Mouse (Mus musculus): Measurements from ENCODE around the gene Donson. TPM values are rescaled to one million over a fixed set of nuclear protein-coding genes. Genes with fewer than 3 reads are reported as not detected.

The Donson gene
- polyA plus RNA-seq, 1 experiment: 12.2 TPM

DNA sequence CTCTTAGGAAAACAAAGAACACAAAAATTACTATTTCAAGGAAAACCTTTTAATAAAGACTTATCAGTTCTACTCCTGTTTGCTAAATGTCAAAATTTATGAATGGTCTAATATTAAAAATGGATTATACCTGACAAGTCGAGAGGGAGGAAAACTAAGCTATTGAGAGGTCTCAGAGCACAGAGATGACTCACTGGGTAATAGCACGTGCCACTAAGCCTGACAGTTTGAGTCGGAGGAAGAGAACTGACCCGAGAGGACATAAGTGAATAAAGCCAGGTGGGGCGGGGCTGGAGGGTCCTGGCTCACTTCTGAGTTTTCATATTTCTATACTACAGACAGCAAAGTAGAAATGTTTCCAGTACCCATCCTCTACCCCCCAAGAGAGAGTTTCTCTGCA lies 2.2 kb downstream of the Donson start:
- peaks cover 2% of the 10 kb centered on the region for H3K79me3 ChIP-seq (ENCODE audit: low read depth)
- no peaks in the 10 kb centered on the region for H3K27me3 ChIP-seq (ENCODE audit: control insufficient read depth, insufficient read depth, insufficient read length)
- no peak overlapping the region for H3ac ChIP-seq (ENCODE audit: control insufficient read depth, insufficient read length, low read depth)
- peaks cover 14% of the 10 kb centered on the region for H3K79me2 ChIP-seq (ENCODE audit: control insufficient read depth, insufficient read depth)
- TF ChIP-seq CEBPB (IDR thresholded peaks at IDR 0.05; ENCODE audit: low read depth) (no peak), MYOG (IDR thresholded peaks at IDR 0.05; ENCODE audit: control insufficient read depth, extremely low read depth, insufficient read length) (no peak), CTCF (IDR thresholded peaks at IDR 0.05; ENCODE audit: control insufficient read depth, insufficient read depth, insufficient read length) (no peak), MAX (IDR thresholded peaks at IDR 0.05) (no peak), USF1 (IDR thresholded peaks at IDR 0.05; ENCODE audit: low read depth) (no peak), MYOD1 (IDR thresholded peaks at IDR 0.05; ENCODE audit: control insufficient read depth, insufficient read length, low read depth) (no peak), FOSL1 (IDR thresholded peaks at IDR 0.05; ENCODE audit: insufficient read depth, low read length, poor library complexity, severe bottlenecking) (no peak)
- peaks cover 32% of the 10 kb centered on the region for H3K36me3 ChIP-seq (ENCODE audit: control insufficient read depth, insufficient read depth)
- H3K4me3 ChIP-seq (ENCODE audit: insufficient read depth, poor library complexity, severe bottlenecking): no peak overlapping the region

DNA sequence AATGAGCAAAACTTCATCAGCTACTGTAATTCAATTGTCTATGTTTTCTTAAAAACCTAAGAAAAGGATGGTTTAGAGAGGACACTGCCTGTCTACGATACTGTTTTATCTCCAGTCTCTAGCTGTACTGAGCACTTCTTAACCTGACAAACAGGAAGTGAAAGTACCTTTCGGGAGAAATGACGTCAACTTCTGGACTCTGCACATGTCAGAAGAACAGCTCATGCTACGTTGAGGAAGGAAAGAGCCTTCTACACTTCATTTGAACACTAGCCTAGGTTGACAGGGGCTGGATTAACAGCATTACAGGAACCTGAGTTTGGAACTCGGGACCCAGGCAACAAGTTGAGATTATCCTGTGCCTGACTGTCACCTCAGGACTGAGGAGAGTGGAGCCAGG lies 3.0 kb downstream of the Donson start:
- no peak for TF ChIP-seq MYOG (IDR thresholded peaks at IDR 0.05; ENCODE audit: control insufficient read depth, extremely low read depth, insufficient read length)
- TF ChIP-seq CTCF (IDR thresholded peaks at IDR 0.05; ENCODE audit: control insufficient read depth, insufficient read depth, insufficient read length): no peak
- TF ChIP-seq FOSL1 (IDR thresholded peaks at IDR 0.05; ENCODE audit: insufficient read depth, low read length, poor library complexity, severe bottlenecking): no peak
- no peak for TF ChIP-seq CEBPB (IDR thresholded peaks at IDR 0.05; ENCODE audit: low read depth)
- no peak for TF ChIP-seq MAX (IDR thresholded peaks at IDR 0.05)
- TF ChIP-seq USF1 (IDR thresholded peaks at IDR 0.05; ENCODE audit: low read depth): no peak
- no peak for TF ChIP-seq MYOD1 (IDR thresholded peaks at IDR 0.05; ENCODE audit: control insufficient read depth, insufficient read length, low read depth)
- no peaks in the 10 kb centered on the region for H3K27me3 ChIP-seq (ENCODE audit: control insufficient read depth, insufficient read depth, insufficient read length)
- peaks cover 38% of the 10 kb centered on the region for H3K36me3 ChIP-seq (ENCODE audit: control insufficient read depth, insufficient read depth)
- no peak overlapping the region for H3K4me3 ChIP-seq (ENCODE audit: insufficient read depth, poor library complexity, severe bottlenecking)
- no peak overlapping the region for H3ac ChIP-seq (ENCODE audit: control insufficient read depth, insufficient read length, low read depth)
- H3K79me3 ChIP-seq (ENCODE audit: low read depth): peaks cover 2% of the 10 kb centered on the region
- peaks cover 14% of the 10 kb centered on the region for H3K79me2 ChIP-seq (ENCODE audit: control insufficient read depth, insufficient read depth)

DNA sequence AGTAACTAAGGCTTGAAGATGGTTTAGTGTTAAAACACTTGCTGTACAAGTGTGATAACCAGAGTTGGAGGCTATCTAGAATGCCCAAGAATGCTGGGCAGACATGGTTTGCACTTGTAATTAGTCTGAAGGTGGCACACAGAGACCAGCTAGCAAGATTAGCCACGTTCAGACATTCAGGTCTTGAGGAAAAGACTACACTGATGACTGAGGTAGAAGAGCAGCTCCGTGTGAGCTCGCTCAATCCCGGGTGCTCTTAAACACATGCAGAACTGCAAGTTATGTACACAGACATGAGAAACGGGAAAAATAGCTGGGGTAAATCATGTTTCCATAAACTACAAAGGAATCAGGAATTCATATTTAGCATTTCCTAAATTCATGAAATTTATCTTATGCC lies 7.9 kb downstream of the Donson start:
- no peak overlapping the region for H3ac ChIP-seq (ENCODE audit: control insufficient read depth, insufficient read length, low read depth)
- no peaks in the 10 kb centered on the region for H3K79me3 ChIP-seq (ENCODE audit: low read depth)
- H3K4me3 ChIP-seq (ENCODE audit: insufficient read depth, poor library complexity, severe bottlenecking): no peak overlapping the region
- no peaks in the 10 kb centered on the region for H3K79me2 ChIP-seq (ENCODE audit: control insufficient read depth, insufficient read depth)
- H3K36me3 ChIP-seq (ENCODE audit: control insufficient read depth, insufficient read depth): peaks cover 79% of the 10 kb centered on the region
- TF ChIP-seq MYOD1 (IDR thresholded peaks at IDR 0.05; ENCODE audit: control insufficient read depth, insufficient read length, low read depth) (no peak), MYOG (IDR thresholded peaks at IDR 0.05; ENCODE audit: control insufficient read depth, extremely low read depth, insufficient read length) (no peak), MAX (IDR thresholded peaks at IDR 0.05) (no peak), USF1 (IDR thresholded peaks at IDR 0.05; ENCODE audit: low read depth) (no peak), FOSL1 (IDR thresholded peaks at IDR 0.05; ENCODE audit: insufficient read depth, low read length, poor library complexity, severe bottlenecking) (no peak), CTCF (IDR thresholded peaks at IDR 0.05; ENCODE audit: control insufficient read depth, insufficient read depth, insufficient read length) (no peak), CEBPB (IDR thresholded peaks at IDR 0.05; ENCODE audit: low read depth) (no peak)
- no peaks in the 10 kb centered on the region for H3K27me3 ChIP-seq (ENCODE audit: control insufficient read depth, insufficient read depth, insufficient read length)

DNA sequence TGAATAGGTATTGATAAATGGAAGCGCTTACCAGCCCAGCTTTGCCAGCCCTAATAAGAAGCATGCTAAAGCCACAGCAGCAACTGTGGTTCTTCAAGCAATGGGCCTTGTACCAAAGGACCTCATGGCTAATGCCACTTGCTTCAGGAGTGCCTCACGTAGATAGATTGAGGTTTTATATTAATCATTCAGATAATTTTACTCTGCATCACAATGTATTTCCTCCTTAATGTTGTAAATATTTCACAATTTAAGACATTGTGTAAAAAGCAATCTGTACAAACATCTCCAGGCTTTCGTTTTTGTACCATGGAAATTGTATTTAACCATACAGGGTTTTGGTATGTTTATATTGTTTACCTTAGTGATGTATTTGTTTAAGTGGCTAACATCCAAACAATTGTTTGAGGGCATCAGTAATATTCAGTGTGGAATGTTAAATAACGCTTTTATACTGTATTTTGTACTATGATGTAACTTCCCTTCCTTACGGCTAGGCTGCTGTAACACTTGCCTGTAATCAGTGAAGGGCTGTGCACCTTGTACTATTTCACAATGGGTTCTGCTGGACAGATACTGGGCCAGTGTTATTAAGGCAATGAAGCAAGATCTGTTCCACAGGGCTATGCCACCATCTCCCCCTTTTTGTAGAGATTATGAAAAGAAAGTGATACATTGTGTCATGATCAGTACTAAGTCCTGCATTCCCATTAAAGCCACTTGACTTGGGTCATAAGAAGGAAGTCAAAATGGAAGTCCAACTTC lies 10.2 kb downstream of the Donson start:
- TF ChIP-seq MYOG (IDR thresholded peaks at IDR 0.05; ENCODE audit: control insufficient read depth, extremely low read depth, insufficient read length): no peak
- TF ChIP-seq CEBPB (IDR thresholded peaks at IDR 0.05; ENCODE audit: low read depth): no peak
- no peak for TF ChIP-seq FOSL1 (IDR thresholded peaks at IDR 0.05; ENCODE audit: insufficient read depth, low read length, poor library complexity, severe bottlenecking)
- no peak for TF ChIP-seq USF1 (IDR thresholded peaks at IDR 0.05; ENCODE audit: low read depth)
- no peak for TF ChIP-seq MYOD1 (IDR thresholded peaks at IDR 0.05; ENCODE audit: control insufficient read depth, insufficient read length, low read depth)
- no peak for TF ChIP-seq MAX (IDR thresholded peaks at IDR 0.05)
- TF ChIP-seq CTCF (IDR thresholded peaks at IDR 0.05; ENCODE audit: control insufficient read depth, insufficient read depth, insufficient read length): no peak
- Histone ChIP-seq H3K36me3 (ENCODE audit: control insufficient read depth, insufficient read depth) (peaks cover 89% of the 10 kb centered on the region), H3ac (ENCODE audit: control insufficient read depth, insufficient read length, low read depth) (no peak overlapping the region), H3K4me3 (ENCODE audit: insufficient read depth, poor library complexity, severe bottlenecking) (no peak overlapping the region), H3K79me2 (ENCODE audit: control insufficient read depth, insufficient read depth) (peaks cover 6% of the 10 kb centered on the region), H3K79me3 (ENCODE audit: low read depth) (no peaks in the 10 kb centered on the region), H3K27me3 (ENCODE audit: control insufficient read depth, insufficient read depth, insufficient read length) (no peaks in the 10 kb centered on the region)

DNA sequence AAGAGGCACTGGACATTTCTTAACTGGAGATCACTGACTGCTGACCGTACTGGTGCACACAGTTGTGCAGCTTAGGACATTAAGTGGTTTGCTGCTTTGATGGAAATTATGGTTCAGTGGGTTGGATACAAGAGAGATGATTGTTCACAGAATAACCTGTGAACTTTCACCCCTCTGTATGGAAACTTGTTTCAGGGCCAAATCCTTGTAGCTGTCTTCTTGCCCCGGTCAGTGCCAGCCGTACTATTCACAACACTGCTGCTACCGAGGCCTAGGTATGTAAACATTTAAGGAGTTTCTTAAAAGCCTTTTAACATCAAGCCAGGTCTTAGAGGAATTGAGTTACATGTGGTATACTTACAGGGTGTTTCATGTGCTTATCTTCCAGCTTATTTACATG lies 14.1 kb downstream of the Donson start:
- no peak for TF ChIP-seq MYOG (IDR thresholded peaks at IDR 0.05; ENCODE audit: control insufficient read depth, extremely low read depth, insufficient read length)
- no peak for TF ChIP-seq MYOD1 (IDR thresholded peaks at IDR 0.05; ENCODE audit: control insufficient read depth, insufficient read length, low read depth)
- no peak for TF ChIP-seq USF1 (IDR thresholded peaks at IDR 0.05; ENCODE audit: low read depth)
- TF ChIP-seq MAX (IDR thresholded peaks at IDR 0.05): no peak
- no peak for TF ChIP-seq FOSL1 (IDR thresholded peaks at IDR 0.05; ENCODE audit: insufficient read depth, low read length, poor library complexity, severe bottlenecking)
- Histone ChIP-seq H3K36me3 (ENCODE audit: control insufficient read depth, insufficient read depth) (peaks cover 99% of the 10 kb centered on the region), H3K4me3 (ENCODE audit: insufficient read depth, poor library complexity, severe bottlenecking) (no peak overlapping the region), H3K27me3 (ENCODE audit: control insufficient read depth, insufficient read depth, insufficient read length) (no peaks in the 10 kb centered on the region), H3K79me3 (ENCODE audit: low read depth) (peaks cover 3% of the 10 kb centered on the region), H3K79me2 (ENCODE audit: control insufficient read depth, insufficient read depth) (peaks cover 22% of the 10 kb centered on the region), H3ac (ENCODE audit: control insufficient read depth, insufficient read length, low read depth) (no peak overlapping the region)

Measured in C2C12 (cell line).